Mouse (Mus musculus): ENCODE data around the gene Hdac5.

DNA sequence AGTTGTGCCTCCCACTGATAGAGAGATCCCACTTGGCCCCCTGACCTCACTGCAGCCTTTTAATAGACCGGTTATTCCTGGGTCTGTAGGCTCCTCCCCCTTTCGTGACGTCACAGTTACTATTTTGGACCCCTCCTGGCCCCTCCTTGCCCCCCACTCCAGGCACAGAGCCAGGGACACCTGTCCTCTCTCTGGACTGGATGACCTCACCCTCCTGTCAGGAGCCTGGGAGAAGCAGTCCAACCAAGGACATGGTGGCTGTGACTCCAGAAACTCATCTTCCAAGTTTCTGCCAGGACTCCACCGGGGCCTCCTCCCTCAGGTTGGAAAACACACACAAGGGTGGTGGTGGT lies 10.0 kb downstream of the Hdac5 start:
- no peak for TF ChIP-seq CTCF (IDR thresholded peaks at IDR 0.05; ENCODE audit: control insufficient read depth, insufficient read depth, insufficient replicate concordance, low read depth, low read length)
- TF ChIP-seq POLR2A (IDR thresholded peaks at IDR 0.05; ENCODE audit: control insufficient read depth, low read depth, low read length): no peak
